Mouse (Mus musculus) frontal cortex, postnatal 10 days (tissue): Measurements from ENCODE around the gene H2afb2.

Experiments used
- DNase-seq, 2 experiments: peaks; one replicate each; pipeline ENCODE4 v3.0.0; 2022; ENCODE audit warnings: low spot score in 2 of 2, mixed read lengths in 1 of 2

H2afb2 gene

DNA sequence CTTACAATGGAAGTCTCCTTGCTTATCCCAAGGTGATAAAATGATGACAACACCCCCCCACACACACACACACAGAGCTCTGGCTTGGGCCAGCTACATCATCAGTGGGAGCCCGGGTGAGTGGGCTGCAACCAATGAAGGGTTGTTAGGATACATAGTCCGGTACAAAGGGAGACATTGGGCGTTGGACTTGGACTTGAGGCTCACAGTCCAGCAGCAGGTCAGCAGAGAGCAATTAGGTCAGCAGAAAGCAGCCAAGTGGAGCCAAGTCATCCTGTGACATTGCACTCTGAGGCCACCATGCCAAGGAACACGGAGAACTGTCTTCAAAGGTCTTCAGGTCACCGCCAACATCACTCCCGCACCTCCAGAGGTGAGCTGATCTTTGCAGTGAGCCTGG, at the start of gene H2afb2:
TSS of gene H2afb2 (plus strand) at position 301 of the 400 bp plus-strand sequence.
- DNase-seq: no peak
